Mouse (Mus musculus): Measurements from ENCODE around the gene Btd. TPM values are rescaled to one million over a fixed set of nuclear protein-coding genes. Genes with fewer than 3 reads are reported as not detected.
"Not testable (repeated sequence)": the region's sequence is repeated elsewhere in the genome, so short reads cannot be mapped to it uniquely, and the experiment has no call there.

Gene Btd
- 10 to 100 TPM; 16.9 to 19.1 TPM for total RNA-seq (2021)
- long read RNA-seq, experiment 1, transcript Btd-201 (4 exons, 2,324 nt): major isoform, 24 of 35 reads
- long read RNA-seq, experiment 1, partial matches to known transcripts: 4 of 35 reads
- long read RNA-seq, experiment 1, other reads (novel, unspliced or antisense): 4 of 35 reads
- long read RNA-seq, experiment 2, transcript Btd-201 (4 exons, 2,324 nt): major isoform, 28 of 37 reads
- long read RNA-seq, experiment 2, partial matches to known transcripts: 6 of 37 reads
- long read RNA-seq, experiment 2, other reads (novel, unspliced or antisense): 2 of 37 reads

DNA sequence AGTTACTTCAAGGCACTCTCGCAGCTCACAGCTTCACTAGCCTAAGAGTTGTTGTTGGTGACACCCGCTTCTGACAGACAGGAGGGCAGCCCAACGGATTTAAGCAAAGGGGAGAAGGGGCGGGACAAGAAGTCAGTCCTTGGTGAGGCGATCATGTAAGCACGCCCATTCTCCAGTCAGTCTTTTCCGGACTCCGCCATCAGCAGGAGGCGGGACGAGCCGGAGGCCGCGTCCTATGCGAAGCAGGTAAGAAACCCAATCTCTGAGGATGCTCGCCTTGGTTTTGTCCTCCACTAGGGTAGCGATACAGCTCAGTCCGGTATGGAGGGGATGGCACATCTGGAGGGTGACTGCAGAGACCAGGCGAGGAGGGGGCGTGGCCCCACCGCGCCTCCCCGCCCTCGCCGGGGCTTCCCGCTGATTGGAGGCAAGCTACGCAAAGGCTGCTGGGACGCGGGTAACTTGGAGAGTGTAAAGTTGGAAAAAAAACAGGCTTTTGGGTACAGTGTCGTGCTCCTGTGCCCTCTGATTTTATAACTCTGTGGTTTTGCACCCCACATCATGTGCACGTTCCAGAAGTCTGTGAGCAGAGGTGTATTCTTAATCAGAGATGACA lies at the start of gene Btd, which contains the start of gene Hacl1:
Btd (plus strand) TSS at position 139 of the 616 bp plus-strand sequence.
Hacl1 (minus strand) TSS at position 397 of the 616 bp plus-strand sequence.
- peak; percentile 60 to 84 for DNase-seq (ENCODE audit: low spot score in 2 of 2)

DNA sequence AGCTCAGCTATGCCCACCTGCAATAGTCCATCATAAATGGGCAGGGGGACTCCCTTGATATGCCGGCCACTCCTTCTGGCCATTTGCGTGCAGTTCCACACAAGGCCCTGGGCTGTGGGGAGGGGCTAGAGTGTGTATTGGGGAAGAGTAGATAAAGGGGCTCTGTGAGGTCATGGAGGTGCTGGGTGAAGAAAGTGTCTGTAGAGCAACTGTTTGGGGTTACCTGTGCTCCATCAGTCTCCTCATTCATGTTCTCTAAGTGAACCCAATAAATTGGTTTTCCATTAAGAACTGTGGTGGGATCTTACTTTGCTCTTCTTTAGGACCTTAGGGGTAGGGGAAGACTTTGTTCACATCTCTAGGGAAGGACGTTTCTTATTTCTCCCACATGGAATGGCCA lies 49.6 kb upstream of the Btd start, which contains the start of gene Colq:
Colq (minus strand) TSS at position 101 of the 400 bp plus-strand sequence.
- DNase-seq (ENCODE audit: low spot score in 2 of 2): no peak

GRCm38 (mm10) chr14:31593036-31593435 lies 47.8 kb upstream of the Btd start:
- DNase-seq (ENCODE audit: low spot score in 2 of 2): no peak

DNA sequence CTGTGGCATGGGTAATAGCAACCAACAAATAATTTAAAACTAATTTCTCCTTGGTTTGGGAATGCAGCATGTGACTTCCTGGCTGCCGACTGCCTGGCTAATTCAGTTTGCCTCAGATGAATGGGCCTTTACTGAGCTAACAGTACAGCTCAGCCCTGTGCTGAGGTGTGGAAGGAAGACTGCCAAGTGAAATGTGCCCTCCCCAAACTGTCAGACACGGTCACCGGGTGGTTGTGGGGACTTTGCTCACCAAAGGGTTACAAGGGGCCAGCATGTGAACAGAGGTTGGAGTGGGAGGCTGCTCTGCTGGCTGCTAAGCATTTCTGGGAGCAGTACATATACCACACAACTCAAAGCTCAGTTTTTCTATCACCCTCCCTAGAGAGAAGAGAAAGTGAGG lies 46.1 kb upstream of the Btd start:
- no peak for DNase-seq (ENCODE audit: low spot score in 2 of 2)

- no peak for DNase-seq (ENCODE audit: low spot score in 2 of 2)
Measured at GRCm38 (mm10) chr14:31596408-31596807, 44.4 kb upstream of the Btd start.

DNA sequence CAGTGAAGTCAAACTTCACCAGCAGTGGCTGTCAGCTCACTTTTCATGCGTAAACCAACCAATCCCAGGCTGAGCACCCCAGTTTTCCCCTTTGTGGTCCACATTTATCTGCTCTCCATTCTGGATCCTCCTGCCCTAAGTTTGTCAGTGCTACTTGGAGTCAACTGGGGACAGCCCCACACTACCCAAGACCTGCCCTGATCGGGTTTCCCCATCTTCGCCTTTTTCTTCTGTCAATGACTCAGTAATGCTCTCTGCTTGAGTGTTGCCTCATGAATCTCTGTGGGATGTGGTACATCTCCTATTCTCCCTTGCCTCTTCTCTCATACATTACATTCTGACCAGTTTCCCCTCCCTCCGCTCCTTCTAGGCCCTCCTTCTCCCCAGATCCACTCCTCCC lies 43.4 kb upstream of the Btd start:
- no peak for DNase-seq (ENCODE audit: low spot score in 2 of 2)

- no peak for DNase-seq (ENCODE audit: low spot score in 2 of 2)
Measured at GRCm38 (mm10) chr14:31601908-31602615, 38.8 kb upstream of the Btd start.

- DNase-seq (ENCODE audit: low spot score in 2 of 2): not testable (repeated sequence)
Measured at GRCm38 (mm10) chr14:31602616-31602979, 38.2 kb upstream of the Btd start.

DNA sequence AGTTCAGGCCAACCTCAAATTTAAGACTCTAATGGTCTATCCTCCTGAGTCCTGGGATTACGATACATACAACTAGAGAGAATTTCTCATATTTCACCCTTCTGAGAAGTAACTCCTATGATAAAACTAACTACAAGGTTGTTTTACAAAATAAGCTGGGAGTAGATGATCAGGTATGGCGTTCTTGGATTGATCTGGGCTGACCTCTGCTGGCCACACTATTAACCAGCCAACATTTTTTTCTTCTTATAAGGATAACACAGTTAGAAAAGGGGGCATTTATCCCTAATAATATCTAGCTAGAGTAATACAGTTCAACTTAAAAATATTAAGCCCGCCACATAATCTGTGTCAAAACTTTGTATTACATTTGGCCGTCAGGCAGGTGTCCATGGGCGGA lies 35.9 kb upstream of the Btd start:
- no peak for DNase-seq (ENCODE audit: low spot score in 2 of 2)

GRCm38 (mm10) chr14:31605514-31605913 lies 35.3 kb upstream of the Btd start:
- DNase-seq (ENCODE audit: low spot score in 2 of 2): no peak

DNA sequence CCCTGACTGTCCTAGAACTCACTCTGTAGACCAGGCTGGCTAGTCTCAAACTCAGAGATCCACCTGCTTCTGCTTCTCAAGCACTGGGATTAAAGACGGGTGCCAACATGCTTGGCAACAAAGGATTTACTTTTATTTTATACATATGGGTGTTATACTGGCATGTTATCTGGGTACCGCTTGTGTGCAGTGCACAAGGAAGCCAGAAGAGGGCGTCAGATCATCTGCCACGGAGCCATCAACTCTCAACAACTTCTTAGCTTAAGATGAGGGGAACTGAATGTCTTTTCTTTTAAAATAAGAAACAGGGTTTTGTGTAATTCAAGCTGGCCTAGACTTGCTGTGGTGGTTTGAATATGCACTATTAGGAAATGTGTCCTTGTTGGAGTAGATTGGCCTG lies 28.8 kb upstream of the Btd start:
- no peak for DNase-seq (ENCODE audit: low spot score in 2 of 2)

GRCm38 (mm10) chr14:31613671-31614070 lies 27.2 kb upstream of the Btd start:
- DNase-seq (ENCODE audit: low spot score in 2 of 2): no peak

- no peak for DNase-seq (ENCODE audit: low spot score in 2 of 2)
Measured at GRCm38 (mm10) chr14:31617204-31617603, 23.6 kb upstream of the Btd start.

DNA sequence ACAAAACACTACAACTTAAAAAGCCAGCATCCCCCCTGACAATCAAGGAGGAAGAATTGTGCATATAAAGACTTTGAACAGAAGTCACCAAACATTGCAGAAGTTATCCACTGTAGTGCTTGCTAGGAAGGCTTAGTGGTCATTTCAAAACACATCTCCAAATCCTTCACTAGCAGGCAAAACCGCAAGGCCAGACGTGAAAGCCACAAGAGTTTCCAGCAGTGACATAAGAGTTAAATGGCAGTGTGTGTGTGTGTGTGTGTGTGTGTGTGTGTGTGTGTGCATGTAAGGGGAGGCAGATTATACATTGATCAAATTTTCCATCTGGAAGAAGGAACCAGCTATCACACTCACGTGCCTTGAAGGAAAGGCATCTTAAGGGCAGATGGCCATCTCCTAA lies 22.8 kb upstream of the Btd start:
- no peak for DNase-seq (ENCODE audit: low spot score in 2 of 2)

DNA sequence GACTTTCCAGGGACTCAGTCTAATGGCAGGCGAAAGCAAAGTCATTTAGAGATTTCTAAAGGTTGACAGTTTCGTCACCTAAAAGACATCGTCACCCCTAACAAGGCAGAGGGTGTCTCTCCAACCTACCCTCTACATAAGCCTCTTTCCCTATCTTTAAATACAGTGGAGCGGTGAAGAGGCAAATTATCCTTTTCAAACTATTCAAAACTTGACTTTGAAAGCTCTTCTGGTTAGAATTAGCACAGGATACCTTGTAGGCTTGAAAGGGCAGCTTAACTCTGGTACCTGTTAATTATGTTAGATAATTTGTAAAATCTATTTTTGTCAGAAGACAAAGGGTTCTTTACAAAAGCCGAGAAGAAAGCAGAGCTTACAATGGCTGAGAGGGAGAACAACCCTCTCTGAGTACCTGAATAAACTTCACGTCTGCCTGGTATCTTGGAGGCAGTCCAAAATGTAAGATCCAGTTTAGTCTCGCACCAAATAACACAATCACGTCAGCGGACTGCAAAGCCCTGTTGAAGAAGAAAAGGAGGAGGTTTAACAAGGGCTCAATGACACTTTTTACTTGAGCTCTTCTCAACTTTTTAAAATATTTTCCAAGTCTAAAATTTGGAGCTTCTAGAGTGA lies 20.1 kb upstream of the Btd start:
- no peak for DNase-seq (ENCODE audit: low spot score in 2 of 2)

- no peak for DNase-seq (ENCODE audit: low spot score in 2 of 2)
Measured at GRCm38 (mm10) chr14:31622748-31623147, 18.1 kb upstream of the Btd start.

DNA sequence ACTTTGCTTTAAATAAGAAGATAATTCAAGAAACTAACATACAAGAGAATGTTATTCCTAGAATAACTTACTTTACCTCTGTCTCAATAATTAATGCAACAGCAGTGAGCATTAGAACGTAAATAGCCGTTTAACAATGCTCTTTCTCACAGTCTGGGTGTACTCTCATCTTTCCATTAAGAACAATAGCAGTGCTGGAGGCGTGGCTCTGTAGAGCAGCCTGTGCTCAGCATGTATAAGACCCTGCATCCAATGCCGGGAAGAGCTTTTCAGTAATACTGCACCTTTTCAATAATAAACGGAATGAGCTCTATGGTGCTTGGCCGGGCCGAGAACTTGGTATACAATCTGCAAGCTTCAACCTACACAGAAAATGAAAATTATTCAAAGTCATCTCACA lies 10.2 kb upstream of the Btd start:
- no peak for DNase-seq (ENCODE audit: low spot score in 2 of 2)

DNA sequence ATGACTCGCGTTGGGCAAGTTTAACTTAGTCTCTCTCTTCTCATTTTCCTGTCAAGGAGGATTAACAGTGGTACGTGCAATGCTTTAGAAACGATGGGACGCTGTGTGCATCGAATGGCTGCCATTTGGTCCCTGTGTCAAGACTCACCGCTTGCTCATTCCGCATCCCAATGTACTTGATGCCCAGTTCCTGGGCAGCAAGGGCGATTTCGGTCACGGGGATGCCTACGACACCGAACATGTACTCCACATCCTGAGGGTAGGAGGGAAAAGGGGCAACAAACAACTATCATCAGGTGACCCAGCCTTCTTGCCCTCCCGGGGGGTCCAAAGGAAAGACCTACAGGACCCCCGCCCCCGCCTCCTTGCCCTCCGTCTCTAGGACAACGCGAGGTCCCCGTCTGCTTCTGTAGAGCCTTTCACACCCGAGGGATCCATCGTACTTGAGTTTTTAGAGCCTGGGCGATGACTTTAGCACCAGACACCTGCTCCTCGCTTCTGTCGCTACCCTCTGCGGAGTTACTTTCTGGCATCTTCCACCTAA lies 410 bp upstream of the Btd start, which contains the start of gene Gm49387:
Gm49387 (minus strand) TSS at position 533 of the 544 bp plus-strand sequence.
- no peak for DNase-seq (ENCODE audit: low spot score in 2 of 2)

DNA sequence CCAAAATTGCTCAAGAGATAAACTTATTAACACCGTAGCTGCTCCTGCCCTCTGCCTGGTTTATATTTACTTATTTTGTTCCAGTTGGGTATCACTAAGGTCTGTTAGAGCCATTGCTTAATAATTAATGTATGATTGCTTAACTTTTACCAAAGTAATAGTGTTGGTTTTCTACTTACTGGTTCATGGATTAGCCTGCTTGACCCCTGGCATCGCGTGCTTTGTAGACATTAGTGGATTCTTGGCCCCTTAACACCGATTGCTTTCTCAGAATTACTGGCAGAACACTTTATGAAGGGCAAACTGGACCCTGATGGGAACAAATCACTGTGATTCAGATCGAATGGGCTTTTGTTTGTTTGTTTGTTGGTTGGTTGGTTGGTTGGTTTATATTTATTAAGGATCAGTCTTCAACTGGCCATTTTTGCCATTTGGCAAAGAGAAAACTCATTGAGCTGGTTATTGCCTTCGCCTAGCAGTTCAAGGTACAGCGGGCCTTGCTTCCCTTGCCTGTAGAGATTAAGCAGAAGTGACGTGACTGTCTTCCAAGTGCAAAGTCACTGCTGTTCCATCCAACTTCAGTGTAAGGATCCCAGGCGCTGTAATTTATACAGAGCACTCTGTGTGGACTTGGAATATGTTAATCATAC lies 803 bp downstream of the Btd start:
- no peak for DNase-seq (ENCODE audit: low spot score in 2 of 2)

GRCm38 (mm10) chr14:31644183-31644830 lies 3.5 kb downstream of the Btd start:
- no peak for DNase-seq (ENCODE audit: low spot score in 2 of 2)

Measured in gastrocnemius, postnatal 4 days (tissue).